Mouse (Mus musculus) forebrain, postnatal 0 days (tissue): Measurements from ENCODE around the gene 4930595D18Rik. TPM values are rescaled to one million over a fixed set of nuclear protein-coding genes. Genes with fewer than 3 reads are reported as not detected.
A peak's percentile ranks its signal among the peaks of the same experiment; 100 is the strongest.

Experiments used
- ATAC-seq: fragments of 200-750 bp; cut with Nextera tagmentation; 2 replicates; pipeline ENCODE4 v1.8.0; 2017; ENCODE audit warnings: mild to moderate bottlenecking, moderate library complexity
- DNase-seq: peaks from one replicate; pipeline ENCODE4 v3.0.0-alpha.2; 2015
- H3K27ac ChIP-seq: fragments of 300-500 bp; sonication (generic); 2 replicates; pipeline ENCODE4 v1.5.1; 2014; ENCODE audit warnings: low read depth, mild to moderate bottlenecking, antibody characterized with exemption, low read length, moderate library complexity, mixed read lengths
- H3K27me3 ChIP-seq: fragments of 300-500 bp; sonication (generic); 2 replicates; pipeline ENCODE4 v1.6.1; 2014; ENCODE audit warnings: mild to moderate bottlenecking, low read length, mixed read lengths; ENCODE audit not compliant: insufficient read depth
- H3K36me3 ChIP-seq: fragments of 300-500 bp; sonication (generic); 2 replicates; pipeline ENCODE4 v1.6.1; 2014; ENCODE audit warnings: mild to moderate bottlenecking, moderate library complexity; ENCODE audit not compliant: insufficient read depth
- H3K4me1 ChIP-seq: fragments of 300-500 bp; sonication (generic); 2 replicates; pipeline ENCODE4 v1.6.1; 2014; ENCODE audit warnings: antibody characterized with exemption; ENCODE audit not compliant: insufficient read depth
- H3K4me2 ChIP-seq: fragments of 300-500 bp; sonication (generic); 2 replicates; pipeline ENCODE4 v1.6.1; 2014; ENCODE audit warnings: low read depth, mild to moderate bottlenecking, moderate library complexity
- H3K4me3 ChIP-seq: fragments of 300-500 bp; sonication (generic); 2 replicates; pipeline ENCODE4 v1.5.1; 2014; ENCODE audit warnings: low read depth, low read length, mixed read lengths
- H3K9ac ChIP-seq: fragments of 300-500 bp; sonication (generic); 2 replicates; pipeline ENCODE4 v1.6.1; 2014; ENCODE audit warnings: mild to moderate bottlenecking
- H3K9me3 ChIP-seq: fragments of 300-500 bp; sonication (generic); 2 replicates; pipeline ENCODE4 v1.6.1; 2016; ENCODE audit warnings: low read length
- CTCF ChIP-seq: sonication (generic); IDR thresholded peaks from 2 replicates; pipeline ENCODE4 v1.5.1; 2016; ENCODE audit warnings: antibody characterized with exemption, control low read depth, low read depth
- WGBS: fragments of 180-500 bp; shearing (Covaris S2); extraction: QIAGEN DNeasy Blood & Tissue Kit; methylation state at CpG from one replicate; pipeline ENCODE4 v1.1.7; 2014; 5-methylcytosine and 5-hydroxymethylcytosine counted together
- polyA plus RNA-seq: library from polyadenylated mRNA; unstranded; fragments of >200 nt; fragmentation: Nextera tagmentation; extraction: Ambion mirVana; gene quantifications from 2 replicates; pipeline ENCODE4 v1.2.1, GENCODE M21; 2015
- total RNA-seq: library from RNA; depleted of rRNA; stranded (reverse); fragments of >200 nt; gene quantifications from 2 replicates; pipeline ENCODE4 v1.2.3, GENCODE M21; 2014

The 4930595D18Rik gene
- total and polyA plus RNA-seq, 2 experiments from 2014 or later: 0.48 TPM; not detected in 1

DNA sequence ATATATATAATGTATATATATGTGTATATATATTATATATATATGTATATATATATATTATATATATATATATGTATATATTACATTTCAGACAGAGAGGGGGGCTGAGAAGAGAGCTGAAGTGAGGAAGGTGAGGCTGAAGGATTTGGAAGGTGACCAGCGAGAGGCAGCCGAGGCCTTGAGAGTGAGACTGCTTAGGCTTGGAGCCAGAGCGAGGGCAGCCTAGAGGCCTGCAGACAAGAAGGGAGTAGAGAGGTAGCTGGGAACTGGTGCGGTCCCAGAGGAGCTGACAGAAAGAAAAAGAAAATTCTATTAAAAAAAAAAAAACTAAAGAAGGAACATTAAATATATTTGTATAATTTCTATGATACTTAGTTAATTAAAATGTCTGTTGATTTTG, 15.4 kb downstream of the 4930595D18Rik start:
- WGBS: 59% methylated on average over 4 of the region's 4 CpGs
- Histone ChIP-seq H3K4me1 (peaks cover 21% of the 10 kb centered on the region), H3K9ac (no peak overlapping the region), H3K27me3 (no peaks in the 10 kb centered on the region), H3K27ac (no peak overlapping the region), H3K36me3 (peaks cover under 1% of the 10 kb centered on the region; the same call in 1 of the 2 replicates), H3K4me2 (no peak overlapping the region), H3K9me3 (no peaks in the 10 kb centered on the region), H3K4me3 (no peak overlapping the region)
- no peak for ATAC-seq
- DNase-seq: no peak
- no peak for TF ChIP-seq CTCF

DNA sequence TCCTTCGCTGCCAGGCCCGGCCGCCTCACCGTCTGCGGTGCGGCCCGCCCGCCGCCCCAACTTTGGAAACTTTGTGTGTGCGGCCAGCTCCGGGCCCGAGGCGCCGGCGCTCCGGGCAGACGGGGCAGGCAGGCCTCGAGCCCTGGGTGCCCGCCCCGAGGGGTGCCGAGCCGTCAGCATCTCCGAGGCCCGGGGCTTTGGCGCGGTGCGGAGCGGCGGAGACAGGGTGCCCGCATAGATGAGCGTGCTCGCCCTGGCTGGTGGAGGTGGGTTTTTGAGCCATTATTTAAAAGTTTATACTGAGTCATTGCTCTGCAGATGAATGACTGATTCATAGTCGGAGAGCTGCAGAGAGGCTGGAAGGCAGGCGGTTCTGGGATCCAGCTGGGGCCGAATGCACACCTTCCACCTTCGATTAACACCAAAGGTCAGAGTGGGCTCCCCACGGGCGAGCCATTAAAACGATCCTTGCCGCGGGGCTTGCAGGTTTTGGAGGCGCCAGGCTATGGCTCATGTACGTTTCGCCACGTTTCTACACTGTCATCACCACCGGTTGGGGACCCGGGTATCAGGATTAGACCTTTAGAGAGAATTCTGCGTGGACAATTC, 17.5 kb downstream of the 4930595D18Rik start:
- no peaks in the 10 kb centered on the region for H3K36me3 ChIP-seq
- H3K27me3 ChIP-seq: no peaks in the 10 kb centered on the region
- ATAC-seq: no peak
- DNase-seq: peak; percentile 44
- WGBS: 1% methylated on average over 48 of the region's 48 CpGs
- peak overlapping the region; percentile 80 for H3K27ac ChIP-seq
- peaks cover 36% of the 10 kb centered on the region for H3K4me1 ChIP-seq
- H3K9me3 ChIP-seq: no peaks in the 10 kb centered on the region
- peak overlapping the region; percentile 81 for H3K4me2 ChIP-seq
- peak overlapping the region; percentile 72 for H3K4me3 ChIP-seq
- no peak for TF ChIP-seq CTCF
- peak overlapping the region; percentile 64 for H3K9ac ChIP-seq

DNA sequence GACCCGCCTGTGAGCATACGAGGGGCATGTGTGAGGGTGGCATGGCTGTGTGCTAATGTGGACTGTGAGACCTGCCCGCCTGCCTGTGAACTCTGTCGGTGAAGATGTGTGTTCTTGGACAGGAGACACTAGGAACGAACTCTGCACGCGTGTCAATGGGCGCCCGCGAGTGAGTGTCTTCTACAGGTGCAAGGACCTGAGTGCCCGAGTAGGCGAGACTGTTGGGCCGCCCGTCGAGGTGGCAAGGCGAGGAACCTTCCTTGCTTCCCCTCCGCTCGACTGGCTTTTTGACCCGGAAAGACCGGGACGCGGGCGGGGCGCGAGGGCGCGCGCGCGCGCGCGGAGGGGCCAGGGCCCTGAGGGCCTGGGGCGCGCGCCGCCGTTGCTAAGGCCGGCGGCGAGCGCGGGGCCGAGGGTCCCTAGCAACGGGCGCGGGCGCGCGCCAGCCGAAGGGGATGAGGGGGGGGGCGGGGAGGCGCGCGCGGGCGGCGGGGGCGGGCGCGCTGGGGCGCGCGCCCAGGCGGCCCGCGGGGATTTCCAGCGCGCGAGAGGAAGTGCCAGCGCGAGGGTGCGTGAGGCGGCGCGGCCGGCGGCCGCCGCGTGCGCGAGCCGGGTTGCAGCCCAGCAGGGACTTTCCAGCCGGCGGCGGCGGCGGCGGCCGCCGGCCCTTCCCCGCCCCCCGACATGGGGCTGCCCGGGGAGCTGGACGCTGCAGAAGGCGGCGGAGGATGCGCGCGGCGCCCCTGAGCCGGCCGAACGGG, 18.3 kb downstream of the 4930595D18Rik start, which contains the start of gene Traf3:
Gene Traf3, plus strand, starts transcription at position 540 of the 761 bp plus-strand sequence.
- peak within 1 kb of the TSS; percentile 72 for H3K4me3 ChIP-seq
- no peaks in the 10 kb centered on the region for H3K27me3 ChIP-seq
- peak within 1 kb of the TSS; percentile 81 for H3K4me2 ChIP-seq
- H3K27ac ChIP-seq: peak within 1 kb of the TSS; percentile 80
- DNase-seq (peak; percentile 87), ATAC-seq (peak; percentile 8; the same call in 1 of the 2 replicates)
- peaks cover 37% of the 10 kb centered on the region for H3K4me1 ChIP-seq
- H3K9ac ChIP-seq: peak within 1 kb of the TSS; percentile 64
- TF ChIP-seq CTCF: no peak
- H3K36me3 ChIP-seq: no peaks in the 10 kb centered on the region
- 14% methylated on average over 31 of the region's 105 CpGs for WGBS
- no peaks in the 10 kb centered on the region for H3K9me3 ChIP-seq

DNA sequence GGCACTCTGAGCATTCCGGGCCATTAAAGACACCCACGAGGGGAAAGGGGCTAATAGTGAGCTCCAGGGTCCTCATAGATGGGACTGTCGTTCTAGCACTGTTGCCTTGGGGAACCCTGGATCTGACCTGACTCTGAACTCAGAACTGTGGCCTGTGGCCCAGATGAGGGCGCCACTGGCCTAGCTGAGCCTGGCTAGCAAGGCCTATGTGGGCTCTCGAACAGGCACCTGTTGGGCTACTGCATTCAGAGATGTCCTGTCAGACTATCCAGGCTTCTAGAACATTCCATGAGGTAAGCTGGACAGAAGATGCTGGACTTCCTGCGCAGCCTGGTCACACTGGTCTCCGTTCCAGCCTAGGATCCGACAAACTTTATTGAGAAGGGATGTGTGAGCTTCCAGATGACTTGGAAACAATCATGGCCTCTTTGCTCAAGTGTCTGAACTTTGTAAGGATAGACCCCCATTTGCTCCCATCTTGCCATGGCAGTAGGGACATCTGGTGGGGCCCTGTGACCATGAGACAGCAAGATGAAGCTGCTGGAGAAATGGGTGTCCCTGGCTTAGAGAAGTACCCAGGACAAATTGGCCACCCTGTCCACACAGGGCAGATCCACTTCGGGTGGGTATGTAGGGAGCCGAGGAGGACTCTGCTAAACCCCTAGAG, 19.0 kb downstream of the 4930595D18Rik start:
- DNase-seq (no peak), ATAC-seq (no peak)
- 63% methylated on average over 10 of the region's 10 CpGs for WGBS

GRCm38 (mm10) chr12:111164310-111164751, 20.0 kb downstream of the 4930595D18Rik start:
- ATAC-seq (peak; percentile 88), DNase-seq (peak; percentile 95)
- Histone ChIP-seq H3K27ac (peak overlapping the region; percentile 80), H3K9me3 (no peaks in the 10 kb centered on the region), H3K36me3 (no peaks in the 10 kb centered on the region), H3K4me3 (peak overlapping the region; percentile 19), H3K27me3 (no peaks in the 10 kb centered on the region), H3K9ac (peak overlapping the region; percentile 33; the same call in 1 of the 2 replicates), H3K4me2 (peak overlapping the region; percentile 48), H3K4me1 (peaks cover 37% of the 10 kb centered on the region)
- WGBS: 3% methylated on average over 13 of the region's 13 CpGs
- no peak for TF ChIP-seq CTCF

More for the DNA sequence above, 19.0 kb downstream of the 4930595D18Rik start:
- Histone ChIP-seq H3K27me3 (no peaks in the 10 kb centered on the region), H3K36me3 (no peaks in the 10 kb centered on the region), H3K4me1 (peaks cover 37% of the 10 kb centered on the region), H3K9ac (peak overlapping the region; percentile 64; the same call in 1 of the 2 replicates), H3K27ac (peak overlapping the region; percentile 80), H3K4me3 (no peak overlapping the region), H3K4me2 (peak overlapping the region; percentile 81), H3K9me3 (no peaks in the 10 kb centered on the region)
- peak; percentile 56 for TF ChIP-seq CTCF

DNA sequence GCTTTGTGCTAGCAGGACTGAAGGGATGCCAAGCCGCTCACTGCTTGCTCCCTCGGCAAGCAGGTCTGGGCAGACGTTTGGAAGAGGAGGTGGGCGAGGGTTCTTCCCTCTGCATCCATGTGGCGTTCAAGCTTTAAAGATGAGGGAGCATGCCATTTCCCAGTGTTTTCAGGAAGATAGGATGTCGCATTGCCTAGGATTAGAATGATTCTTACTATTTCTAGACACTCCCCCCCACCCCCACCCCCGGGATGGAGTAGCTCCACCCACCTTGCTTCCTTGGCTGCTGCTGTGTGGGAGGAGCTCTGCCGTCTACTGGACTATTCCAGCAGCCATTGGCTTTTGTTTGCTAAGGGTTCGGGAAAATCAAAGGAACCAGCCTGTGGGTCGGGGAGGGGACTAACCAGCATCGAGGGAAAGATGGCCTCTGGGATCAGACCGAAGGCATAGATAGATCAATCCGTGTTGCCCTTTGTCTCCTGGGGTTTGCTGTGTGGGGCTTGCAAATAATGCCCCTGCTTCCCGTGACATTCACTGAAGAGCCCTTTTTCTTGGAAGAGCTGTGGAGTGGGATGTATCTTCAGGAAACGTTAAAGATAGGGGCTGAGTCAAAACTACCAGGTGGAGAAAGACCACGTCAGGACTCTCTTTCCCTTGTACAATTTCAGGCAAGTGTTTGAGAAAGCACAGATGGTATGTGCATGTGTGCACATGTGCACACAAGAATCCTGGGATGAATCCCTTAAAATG, 21.8 kb downstream of the 4930595D18Rik start:
- Histone ChIP-seq H3K27me3 (no peaks in the 10 kb centered on the region), H3K36me3 (no peaks in the 10 kb centered on the region), H3K27ac (peak overlapping the region; percentile 95), H3K9ac (peak overlapping the region; percentile 53), H3K4me2 (peak overlapping the region; percentile 45), H3K4me3 (peak overlapping the region; percentile 20), H3K9me3 (no peaks in the 10 kb centered on the region), H3K4me1 (peaks cover 32% of the 10 kb centered on the region)
- TF ChIP-seq CTCF: 0 out of 2 replicates have a peak, but pooled peaks have one; percentile 24
- 4% methylated on average over 16 of the region's 16 CpGs for WGBS
- ATAC-seq: peak; percentile 81
- peak; percentile 91 for DNase-seq
